Mouse (Mus musculus) CH12.LX (cell line): ENCODE results near the gene Tctn1. TPM values are rescaled to one million over a fixed set of nuclear protein-coding genes. Genes with fewer than 3 reads are reported as not detected.

Experiments used
- DNase-seq: peaks from one replicate; pipeline ENCODE4 v3.0.0-alpha.2; 2013; ENCODE audit errors: extremely low read depth
- H3K27ac ChIP-seq: 2 replicates; pipeline ENCODE4 v1.5.1; 2012; ENCODE audit warnings: low read depth, mild to moderate bottlenecking, control low read depth, moderate library complexity; ENCODE audit not compliant: insufficient read depth
- H3K27me3 ChIP-seq: replicated peaks from 2 replicates; pipeline ENCODE3; 2012; ENCODE audit warnings: inconsistent platforms
- H3K36me3 ChIP-seq, 2 experiments: replicated peaks in 1 of 2; 2 replicates each; pipeline versions ENCODE3 to v1.6.1; 2012; ENCODE audit warnings: inconsistent platforms in 1 of 2, low read length in 1 of 2, mild to moderate bottlenecking in 1 of 2, mixed read lengths in 1 of 2, moderate library complexity in 1 of 2; ENCODE audit not compliant: control insufficient read depth in 1 of 2, insufficient read depth in 1 of 2
- H3K4me1 ChIP-seq, 2 experiments: 2 replicates each; pipeline ENCODE4 v1.6.1; 2012; ENCODE audit warnings: inconsistent platforms in 1 of 2, moderate library complexity in 1 of 2; ENCODE audit not compliant: insufficient read depth in 2 of 2, control insufficient read depth in 1 of 2
- H3K4me2 ChIP-seq: 2 replicates; pipeline ENCODE4 v1.6.1; 2012; ENCODE audit warnings: low read depth, mild to moderate bottlenecking, control low read depth; ENCODE audit not compliant: poor library complexity, insufficient read depth, severe bottlenecking
- H3K4me3 ChIP-seq, 3 experiments: fragments of 150-350 bp in 1 of 3; sonication (generic) in 1 of 3; replicated peaks in 1 of 3; 2 replicates each; pipeline versions ENCODE3 to v1.5.1; 2011 to 2012; ENCODE audit warnings: low read depth in 2 of 3, low read length in 2 of 3, mild to moderate bottlenecking in 2 of 3, moderate library complexity in 2 of 3, control low read depth in 1 of 3, improper control_type of control experiment in 1 of 3, inconsistent platforms in 1 of 3, mixed read lengths in 1 of 3; ENCODE audit not compliant: poor library complexity in 1 of 3
- H3K79me2 ChIP-seq: replicated peaks from 2 replicates; pipeline ENCODE4 v1.6.1; 2012; ENCODE audit warnings: mild to moderate bottlenecking, moderate library complexity; ENCODE audit not compliant: control insufficient read depth, poor library complexity, insufficient read depth, severe bottlenecking; ENCODE audit errors: extremely low read depth
- H3K9ac ChIP-seq: 2 replicates; pipeline ENCODE4 v1.6.1; 2012; ENCODE audit warnings: low read depth, mild to moderate bottlenecking, control low read depth, moderate library complexity; ENCODE audit not compliant: insufficient read depth
- H3K9me3 ChIP-seq: replicated peaks from 2 replicates; pipeline ENCODE3; 2012; ENCODE audit warnings: low read length, inconsistent platforms, mixed read lengths
- CHD1 ChIP-seq: IDR thresholded peaks from 2 replicates; pipeline ENCODE4 v1.6.1; 2012; ENCODE audit warnings: low read depth, low read length, improper control_type of control experiment, inconsistent platforms
- CTCF ChIP-seq, 2 experiments: IDR thresholded peaks in 1 of 2; conservative IDR thresholded peaks in 1 of 2; 2 replicates each; pipeline ENCODE4 v1.5.1; 2011 to 2012; ENCODE audit warnings: low read depth in 2 of 2, low read length in 2 of 2, improper control_type of control experiment in 1 of 2, inconsistent platforms in 1 of 2, mild to moderate bottlenecking in 1 of 2, moderate library complexity in 1 of 2
- E2F4 ChIP-seq: IDR thresholded peaks from 2 replicates; pipeline ENCODE4 v1.6.1; 2011; ENCODE audit warnings: low read depth, low read length, improper control_type of control experiment; ENCODE audit not compliant: insufficient replicate concordance
- EP300 ChIP-seq: IDR thresholded peaks from 2 replicates; pipeline ENCODE4 v1.6.1; 2011; ENCODE audit warnings: low read length, improper control_type of control experiment
- GABPA ChIP-seq: IDR thresholded peaks from 2 replicates; pipeline ENCODE4 v1.6.1; 2012; ENCODE audit warnings: low read depth, low read length, improper control_type of control experiment, inconsistent platforms; ENCODE audit not compliant: insufficient replicate concordance
- IRF4 ChIP-seq: IDR thresholded peaks from 2 replicates; pipeline ENCODE4 v1.6.1; 2014; ENCODE audit warnings: low read depth, mild to moderate bottlenecking, inconsistent platforms, low read length, improper control_type of control experiment
- JUND ChIP-seq: conservative IDR thresholded peaks from 2 replicates; pipeline ENCODE4 v1.6.1; 2011; ENCODE audit warnings: low read depth, low read length, improper control_type of control experiment
- KAT2A ChIP-seq: IDR thresholded peaks from 2 replicates; pipeline ENCODE4 v1.6.1; 2012; ENCODE audit warnings: low read length, improper control_type of control experiment, inconsistent platforms; ENCODE audit not compliant: insufficient replicate concordance
- MAX ChIP-seq: IDR thresholded peaks from 2 replicates; pipeline ENCODE4 v1.6.1; 2011; ENCODE audit warnings: low read length, improper control_type of control experiment
- MEF2A ChIP-seq: IDR thresholded peaks from 2 replicates; pipeline ENCODE4 v1.6.1; 2014; ENCODE audit warnings: low read depth, mild to moderate bottlenecking, inconsistent platforms, low read length, improper control_type of control experiment, borderline replicate concordance
- MXI1 ChIP-seq: IDR thresholded peaks from 2 replicates; pipeline ENCODE4 v1.6.1; 2011; ENCODE audit warnings: mild to moderate bottlenecking, low read depth, low read length, improper control_type of control experiment
- NELFE ChIP-seq: IDR thresholded peaks from 2 replicates; pipeline ENCODE4 v1.6.1; 2011; ENCODE audit warnings: low read depth, low read length, improper control_type of control experiment
- POLR2A ChIP-seq: IDR thresholded peaks from 2 replicates; pipeline ENCODE4 v1.6.1; 2011; ENCODE audit warnings: low read depth, mild to moderate bottlenecking, improper control_type of control experiment, low read length
- POLR2AphosphoS2 ChIP-seq: IDR thresholded peaks from 2 replicates; pipeline ENCODE4 v1.6.1; 2011; ENCODE audit warnings: low read depth, low read length, improper control_type of control experiment
- RAD21 ChIP-seq: IDR thresholded peaks from 2 replicates; pipeline ENCODE4 v1.6.1; 2011; ENCODE audit warnings: low read depth, mild to moderate bottlenecking, low read length, improper control_type of control experiment, moderate library complexity
- RCOR1 ChIP-seq: conservative IDR thresholded peaks from 2 replicates; pipeline ENCODE4 v1.6.1; 2012; ENCODE audit warnings: low read depth, mild to moderate bottlenecking, inconsistent platforms, low read length, improper control_type of control experiment
- SIN3A ChIP-seq: IDR thresholded peaks from 2 replicates; pipeline ENCODE4 v1.6.1; 2012; ENCODE audit warnings: low read length, improper control_type of control experiment, inconsistent platforms
- TCF12 ChIP-seq: IDR thresholded peaks from 2 replicates; pipeline ENCODE4 v1.6.1; 2014; ENCODE audit warnings: low read depth, mild to moderate bottlenecking, inconsistent platforms, low read length, improper control_type of control experiment
- USF1 ChIP-seq: IDR thresholded peaks from 2 replicates; pipeline ENCODE4 v1.6.1; 2014; ENCODE audit warnings: low read depth, mild to moderate bottlenecking, inconsistent platforms, low read length, improper control_type of control experiment
- USF2 ChIP-seq: conservative IDR thresholded peaks from 2 replicates; pipeline ENCODE4 v1.6.1; 2011; ENCODE audit warnings: low read depth, low read length, improper control_type of control experiment
- ZMIZ1 ChIP-seq: IDR thresholded peaks from 2 replicates; pipeline ENCODE4 v1.6.1; 2012; ENCODE audit warnings: low read depth, mild to moderate bottlenecking, inconsistent platforms, low read length, improper control_type of control experiment
- ZNF384 ChIP-seq: IDR thresholded peaks from 2 replicates; pipeline ENCODE4 v1.6.1; 2012; ENCODE audit warnings: low read depth, low read length, improper control_type of control experiment, inconsistent platforms
- dilution Hi-C: fragments of 300-500 bp; cut with MboI; formaldehyde crosslinking; loops from 2 replicates; pipeline ENCODE4 v1.14.3; 2020; ENCODE audit warnings: low sequenced_read_pairs; ENCODE audit not compliant: extremely low pct_unique_long_range_greater_than_20kb, extremely low pct_ligation_motif_present
- in situ Hi-C: fragments of 300-500 bp; cut with MboI; formaldehyde crosslinking; loops from 3 replicates; pipeline ENCODE4 v1.14.3; 2019; ENCODE audit warnings: low sequenced_read_pairs, low pct_ligation_motif_present, low pct_unique_long_range_greater_than_20kb, mixed read lengths
- polyA plus RNA-seq: library from polyadenylated mRNA; unstranded; fragments of >175 nt; gene quantifications from 2 replicates; pipeline ENCODE4 v1.2.1, GENCODE M21; 2012; ENCODE audit warnings: low read depth; ENCODE audit not compliant: insufficient read length
- total RNA-seq, 2 experiments: library from RNA; depleted of rRNA; stranded (reverse); fragments of 300-350 nt in 1 of 2; fragments of >200 nt in 1 of 2; gene quantifications; 2 replicates each; pipeline ENCODE4 v1.2.3; 2012 to 2014

Tctn1 gene
- total and polyA plus RNA-seq, 3 experiments, result 2.9 to 8.8 (median 3.7) TPM

GRCm38 (mm10) chr5:122242521-122243123 is 21.6 kb downstream of the Tctn1 start:
- H3K27ac ChIP-seq, result no peak overlapping the region
- H3K27me3 ChIP-seq, result no peaks in the 10 kb centered on the region

GRCm38 (mm10) chr5:122240989-122241388 is 23.3 kb downstream of the Tctn1 start:
- no peak overlapping the region for H3K27ac ChIP-seq
- TF ChIP-seq GABPA (no peak), SIN3A (no peak), USF2 (no peak), CTCF (conservative IDR thresholded peaks at IDR 0.05 in 1 of 2, IDR thresholded peaks at IDR 0.05 in 1 of 2; ENCODE audit: low read depth in 2 of 2, low read length in 2 of 2) (no peak), E2F4 (no peak), POLR2A (no peak), ZMIZ1 (no peak), ZNF384 (no peak)

More at GRCm38 (mm10) chr5:122242521-122243123, 21.6 kb downstream of the Tctn1 start:
- Histone ChIP-seq H3K36me3 (peaks cover 61 to 90% of the 10 kb centered on the region in 2 experiments), H3K4me1 (peaks cover 13 to 26% of the 10 kb centered on the region in 2 experiments; a peak in 3 of 4 replicates), H3K9me3 (no peaks in the 10 kb centered on the region), H3K9ac (no peak overlapping the region), H3K4me3 (no peak overlapping the region), H3K4me2 (no peak overlapping the region), H3K79me2 (no peaks in the 10 kb centered on the region)
- DNase-seq, result no peak
- in situ Hi-C loops, result no loop called here
- dilution Hi-C loops, result no loop called here
- no peak for TF ChIP-seq POLR2AphosphoS2
- TF ChIP-seq EP300, result no peak
- TF ChIP-seq MEF2A, result no peak
- no peak for TF ChIP-seq SIN3A
- TF ChIP-seq IRF4, result no peak
- no peak for TF ChIP-seq E2F4
- no peak for TF ChIP-seq TCF12
- no peak for TF ChIP-seq KAT2A
- TF ChIP-seq NELFE, result no peak
- no peak for TF ChIP-seq CHD1
- TF ChIP-seq USF1, result no peak
- TF ChIP-seq RAD21, result no peak
- TF ChIP-seq MXI1, result no peak
- no peak for TF ChIP-seq CTCF (conservative IDR thresholded peaks at IDR 0.05 in 1 of 2, IDR thresholded peaks at IDR 0.05 in 1 of 2; ENCODE audit: low read depth in 2 of 2, low read length in 2 of 2)
- no peak for TF ChIP-seq JUND
- no peak for TF ChIP-seq RCOR1
- no peak for TF ChIP-seq MAX

More at GRCm38 (mm10) chr5:122240989-122241388, 23.3 kb downstream of the Tctn1 start:
- no peak for DNase-seq
- dilution Hi-C loops, result no loop called here
- Histone ChIP-seq H3K9me3 (no peaks in the 10 kb centered on the region), H3K4me1 (peaks cover 4 to 32% of the 10 kb centered on the region in 2 experiments), H3K79me2 (peaks cover 5% of the 10 kb centered on the region), H3K27me3 (no peaks in the 10 kb centered on the region), H3K9ac (no peak overlapping the region), H3K4me2 (no peak overlapping the region), H3K36me3 (peaks cover 65 to 92% of the 10 kb centered on the region in 2 experiments), H3K4me3 (no peak overlapping the region)
- in situ Hi-C loops, result no loop called here
